Mouse (Mus musculus) heart, adult 2 months (tissue): ENCODE measurements around the gene Sobp. TPM values are rescaled to one million over a fixed set of nuclear protein-coding genes. Genes with fewer than 3 reads are reported as not detected.

ENCODE experiments used
- DNase-seq, 2 experiments: peaks; one replicate each; pipeline ENCODE4 v3.0.0; 2021
- H3K27ac ChIP-seq: fragments of 200-600 bp; 2 replicates; pipeline ENCODE4 v1.8.1; 2022
- H3K27me3 ChIP-seq: fragments of 200-500 bp; 2 replicates; pipeline ENCODE4 v1.6.1; 2012; ENCODE audit warnings: mild to moderate bottlenecking, low read length, inconsistent platforms, mixed read lengths; ENCODE audit not compliant: control insufficient read depth, insufficient read depth
- H3K36me3 ChIP-seq: fragments of 200-500 bp; 2 replicates; pipeline ENCODE4 v1.6.1; 2012; ENCODE audit warnings: low read length, inconsistent platforms; ENCODE audit not compliant: control insufficient read depth, insufficient read depth
- H3K4me1 ChIP-seq: fragments of 200-500 bp; 2 replicates; pipeline ENCODE4 v1.6.1; 2011; ENCODE audit warnings: low read length; ENCODE audit not compliant: control insufficient read depth, insufficient read depth
- H3K4me3 ChIP-seq: fragments of 200-600 bp; 2 replicates; pipeline ENCODE4 v1.8.1; 2022
- H3K79me2 ChIP-seq: fragments of 200-500 bp; replicated peaks from 2 replicates; pipeline ENCODE4 v1.6.1; 2012; ENCODE audit warnings: mild to moderate bottlenecking, inconsistent platforms, low read length, moderate library complexity, mixed read lengths; ENCODE audit not compliant: control insufficient read depth, insufficient read depth
- H3K9ac ChIP-seq: fragments of 200-500 bp; 2 replicates; pipeline ENCODE4 v1.6.1; 2012; ENCODE audit warnings: low read depth, mild to moderate bottlenecking, control low read depth, inconsistent platforms, low read length, mixed read lengths
- CTCF ChIP-seq: fragments of 200-600 bp; IDR thresholded peaks from 2 replicates; pipeline ENCODE4 v1.8.1; 2022; ENCODE audit warnings: antibody characterized with exemption, mild to moderate bottlenecking, moderate library complexity
- EP300 ChIP-seq: fragments of 200-500 bp; IDR thresholded peaks from 2 replicates; pipeline ENCODE4 v1.6.1; 2011; ENCODE audit warnings: low read depth, low read length, control low read depth; ENCODE audit not compliant: insufficient read depth
- POLR2A ChIP-seq: fragments of 200-500 bp; IDR thresholded peaks from 2 replicates; pipeline ENCODE4 v1.6.1; 2011; ENCODE audit warnings: mild to moderate bottlenecking, low read depth, low read length, control low read depth; ENCODE audit not compliant: insufficient read depth
- WGBS: fragments of 180-500 bp; shearing (Covaris S2); methylation state at CpG from one replicate; pipeline ENCODE4 v1.1.7; 2018; 5-methylcytosine and 5-hydroxymethylcytosine counted together
- intact Hi-C: fragments of 180-260 bp; cut with DNase I; formaldehyde crosslinking; loops from one replicate; pipeline ENCODE4 v1.15.1; 2025
- polyA plus RNA-seq: library from polyadenylated mRNA; depleted of rRNA; stranded (reverse); fragments of >200 nt; gene quantifications from 2 replicates; pipeline ENCODE4 v1.2.3, GENCODE M21; 2012
- total RNA-seq, 2 experiments: library from RNA; stranded (reverse); gene quantifications; 2 replicates each; pipeline ENCODE4 v1.2.3; 2021

Sobp gene
- total and polyA plus RNA-seq, 3 experiments, result 5.1 to 16.7 (median 16.5) TPM

DNA sequence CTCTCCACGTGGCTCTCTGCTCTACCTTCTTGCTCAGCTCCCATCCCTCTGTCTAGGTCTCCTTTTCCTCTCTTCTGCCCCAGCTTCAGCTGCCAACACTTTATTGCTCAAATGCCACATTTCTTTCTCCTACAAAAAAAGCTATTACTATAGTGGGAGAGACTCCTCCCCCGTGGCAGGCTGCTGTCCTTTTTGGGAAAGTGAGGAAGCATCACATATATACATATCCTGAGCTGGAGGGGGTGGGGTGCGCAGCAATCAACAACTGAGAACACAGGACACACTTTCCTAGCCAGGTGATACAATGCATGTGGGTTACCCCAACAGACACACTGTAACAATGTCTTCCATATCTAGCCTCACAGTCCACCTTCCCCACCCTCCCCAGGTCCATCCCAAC, 196.0 kb downstream of the Sobp start:
- WGBS, result 56% methylated on average over 3 of the region's 3 CpGs
- Histone ChIP-seq H3K9ac (no peak overlapping the region), H3K36me3 (no peaks in the 10 kb centered on the region), H3K27me3 (0 out of 2 replicates have a peak, but pooled peaks cover 1% of the 10 kb centered on the region), H3K4me3 (no peak overlapping the region), H3K79me2 (no peaks in the 10 kb centered on the region), H3K4me1 (no peaks in the 10 kb centered on the region), H3K27ac (no peak overlapping the region)
- no peak for DNase-seq
- TF ChIP-seq EP300 (no peak), CTCF (no peak), POLR2A (no peak)
- intact Hi-C loops, result no loop called here

DNA sequence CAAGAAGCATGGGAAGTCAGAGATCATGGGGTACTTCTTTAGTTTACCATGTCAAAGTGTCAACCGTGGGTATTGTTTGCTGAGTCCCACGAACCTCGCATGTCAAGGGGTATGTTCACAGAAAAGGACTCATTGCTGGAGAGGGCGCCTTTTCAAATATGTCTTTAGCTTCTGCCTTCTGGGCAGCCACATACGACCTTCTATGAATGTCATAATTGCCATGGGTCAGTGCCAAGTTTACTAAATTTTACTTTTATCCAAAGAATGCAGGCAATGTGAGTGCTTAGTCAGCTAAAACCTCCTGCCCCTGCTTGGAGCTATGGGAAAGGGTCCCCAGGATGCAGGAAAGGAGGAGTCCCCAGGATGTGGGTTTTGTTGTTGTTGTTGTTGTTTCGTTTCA, 197.8 kb downstream of the Sobp start:
- DNase-seq, result no peak
- Histone ChIP-seq H3K79me2 (no peaks in the 10 kb centered on the region), H3K27me3 (0 out of 2 replicates have a peak, but pooled peaks cover 1% of the 10 kb centered on the region), H3K9ac (no peak overlapping the region), H3K4me1 (no peaks in the 10 kb centered on the region), H3K36me3 (no peaks in the 10 kb centered on the region), H3K4me3 (no peak overlapping the region), H3K27ac (no peak overlapping the region)
- intact Hi-C loops, result no loop called here
- 84% methylated on average over 6 of the region's 6 CpGs for WGBS
- no peak for TF ChIP-seq CTCF
- TF ChIP-seq POLR2A, result no peak
- no peak for TF ChIP-seq EP300

DNA sequence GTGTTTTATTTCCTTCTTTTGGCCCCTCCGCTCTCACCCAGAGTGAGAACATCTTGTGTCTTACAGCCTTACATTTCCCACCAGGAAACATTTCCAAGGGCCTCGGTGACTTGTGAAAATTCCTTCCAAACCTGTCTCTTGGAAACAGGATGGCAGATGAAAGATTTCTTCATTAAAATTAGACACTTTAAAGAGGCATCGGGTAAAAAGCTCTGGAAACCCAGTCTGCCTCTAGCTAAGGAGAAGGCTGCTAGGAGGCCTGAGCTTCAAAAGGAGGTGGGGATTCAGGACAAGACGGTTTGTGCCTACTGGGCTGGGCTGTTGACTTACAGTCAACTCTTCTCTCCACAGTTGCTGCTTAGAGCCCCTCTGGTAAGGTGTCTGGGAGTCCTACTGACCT, 200.8 kb downstream of the Sobp start:
- Histone ChIP-seq H3K79me2 (no peaks in the 10 kb centered on the region), H3K27ac (no peak overlapping the region), H3K4me1 (no peaks in the 10 kb centered on the region), H3K4me3 (no peak overlapping the region), H3K27me3 (0 out of 2 replicates have a peak, but pooled peaks cover 1% of the 10 kb centered on the region), H3K36me3 (no peaks in the 10 kb centered on the region), H3K9ac (no peak overlapping the region)
- WGBS, result 69% methylated on average over 4 of the region's 4 CpGs
- TF ChIP-seq POLR2A (no peak), EP300 (no peak), CTCF (no peak)
- DNase-seq, result no peak
- intact Hi-C loops, result no loop called here

DNA sequence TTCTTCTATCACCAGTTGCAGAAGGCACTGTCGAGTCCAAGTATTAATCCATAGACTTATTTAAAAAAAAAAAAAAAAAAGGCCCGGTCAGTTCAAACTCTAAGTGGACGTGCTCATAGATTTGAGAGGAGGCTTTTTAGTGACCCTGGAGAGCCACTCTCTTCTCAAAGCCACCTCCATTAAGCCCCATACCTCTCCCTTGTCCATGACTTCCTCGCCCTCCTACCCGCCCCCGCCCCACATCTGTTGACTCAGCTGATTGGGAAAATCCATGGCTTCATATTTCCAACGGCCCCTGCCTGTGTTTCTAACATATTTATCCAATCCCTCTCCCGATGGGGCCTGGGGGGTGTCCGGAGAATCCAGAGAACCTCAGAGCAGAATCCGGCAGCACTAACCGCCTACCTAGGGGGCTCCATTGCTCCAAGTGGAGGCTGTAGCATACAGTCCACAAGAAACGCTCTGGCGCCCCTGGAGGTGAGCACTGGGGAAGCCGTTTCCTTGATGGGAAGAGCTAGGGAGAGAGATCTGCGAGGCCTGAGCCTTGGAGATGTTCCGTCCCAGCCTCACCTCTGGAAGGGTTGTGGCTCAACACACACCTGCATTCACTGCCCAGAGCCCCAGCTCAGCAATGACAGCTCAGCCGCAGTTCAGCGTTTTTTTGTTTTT, 201.7 kb downstream of the Sobp start:
- H3K4me1 ChIP-seq, result no peaks in the 10 kb centered on the region
- peak; percentile 54 to 76 for DNase-seq
- WGBS, result 22% methylated on average over 18 of the region's 18 CpGs
- H3K36me3 ChIP-seq, result no peaks in the 10 kb centered on the region
- H3K27ac ChIP-seq, result no peak overlapping the region
- 0 out of 2 replicates have a peak, but pooled peaks cover 1% of the 10 kb centered on the region for H3K27me3 ChIP-seq
- intact Hi-C loops, result no loop called here
- H3K79me2 ChIP-seq, result no peaks in the 10 kb centered on the region
- no peak overlapping the region for H3K4me3 ChIP-seq
- peak; percentile 70 for TF ChIP-seq CTCF
- no peak for TF ChIP-seq POLR2A
- TF ChIP-seq EP300, result 0 out of 2 replicates have a peak, but pooled peaks have one; percentile 26
- H3K9ac ChIP-seq, result no peak overlapping the region

DNA sequence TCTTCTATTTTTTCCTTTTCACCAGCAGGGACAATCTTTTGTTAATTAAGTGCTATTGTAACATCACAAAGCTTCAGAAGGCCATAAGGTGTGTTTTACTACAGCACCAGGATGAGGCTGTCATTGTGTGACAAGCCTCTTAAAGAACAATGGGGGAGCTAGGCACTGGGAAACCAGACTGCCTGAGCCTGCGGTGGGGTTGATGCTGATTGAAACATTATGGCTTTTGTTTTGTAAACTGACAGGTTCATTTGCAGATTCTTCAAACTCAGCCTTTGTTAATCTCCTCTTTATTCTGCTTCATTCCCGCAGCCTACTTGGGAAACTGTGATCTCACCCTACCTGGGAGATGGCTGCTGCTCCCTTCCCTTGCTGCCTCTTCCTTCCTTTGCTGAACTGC, 206.0 kb downstream of the Sobp start:
- WGBS, result 33% methylated on average over 2 of the region's 2 CpGs
- no peak overlapping the region for H3K9ac ChIP-seq
- no peak overlapping the region for H3K4me3 ChIP-seq
- no peaks in the 10 kb centered on the region for H3K27me3 ChIP-seq
- H3K79me2 ChIP-seq, result no peaks in the 10 kb centered on the region
- intact Hi-C loops, result no loop called here
- H3K36me3 ChIP-seq, result no peaks in the 10 kb centered on the region
- DNase-seq, result no peak
- H3K27ac ChIP-seq, result no peak overlapping the region
- TF ChIP-seq POLR2A (no peak), CTCF (no peak), EP300 (no peak)
- no peaks in the 10 kb centered on the region for H3K4me1 ChIP-seq

DNA sequence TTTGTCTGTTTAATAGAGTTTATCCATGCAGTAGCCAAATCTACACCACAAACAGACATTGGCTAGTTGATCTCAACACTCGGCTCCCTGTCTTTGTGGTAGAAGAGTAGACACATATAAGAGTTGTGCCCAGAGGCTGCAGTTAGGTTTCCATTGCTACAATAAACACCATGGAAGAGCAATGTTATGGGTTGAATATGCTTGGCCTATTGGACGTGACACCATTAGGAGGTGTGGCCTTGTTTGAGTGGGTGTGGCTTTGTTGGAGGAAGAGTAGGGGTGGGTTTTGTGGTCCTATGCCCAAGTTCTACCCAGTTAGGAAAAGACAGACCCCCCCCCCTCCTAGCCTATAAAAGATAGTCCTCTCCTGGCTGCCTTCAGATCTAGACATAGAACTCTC, 211.3 kb downstream of the Sobp start:
- intact Hi-C loops, result no loop called here
- H3K9ac ChIP-seq, result no peak overlapping the region
- H3K27ac ChIP-seq, result no peak overlapping the region
- no peaks in the 10 kb centered on the region for H3K27me3 ChIP-seq
- no peak for DNase-seq
- TF ChIP-seq EP300 (no peak), CTCF (no peak), POLR2A (no peak)
- H3K36me3 ChIP-seq, result no peaks in the 10 kb centered on the region
- WGBS, result 87% methylated on average over 2 of the region's 2 CpGs
- H3K4me3 ChIP-seq, result no peak overlapping the region
- H3K4me1 ChIP-seq, result peaks cover 3% of the 10 kb centered on the region; the same call in 1 of the 2 replicates
- no peaks in the 10 kb centered on the region for H3K79me2 ChIP-seq
